Mouse (Mus musculus): ENCODE data around the gene Cisd2. TPM values are rescaled to one million over a fixed set of nuclear protein-coding genes. Genes with fewer than 3 reads are reported as not detected.

The Cisd2 gene
- polyA plus RNA-seq, 1 experiment from 2014 or later = 68.8 TPM

- H3K9me3 ChIP-seq (replicated peaks) = no peaks in the 10 kb centered on the region
- no peaks in the 10 kb centered on the region for H3K4me1 ChIP-seq
- H3K9ac ChIP-seq = no peak overlapping the region
- whole genome bisulfite sequencing = 79% methylated on average over 9 of the region's 9 CpGs
- no peak overlapping the region for H3K27ac ChIP-seq
- ATAC-seq (replicated peaks; ENCODE audit: low FRiP score) = no peak
- H3K4me3 ChIP-seq (replicated peaks) = no peak overlapping the region
- no peaks in the 10 kb centered on the region for H3K27me3 ChIP-seq
- peaks cover 44% of the 10 kb centered on the region for H3K36me3 ChIP-seq
- H3K4me2 ChIP-seq = no peak overlapping the region
Measured at GRCm38 (mm10) chr3:135407351-135407750, 16.4 kb downstream of the Cisd2 start.

- WGBS = 82% methylated on average over 4 of the region's 4 CpGs
- no peak overlapping the region for H3K27ac ChIP-seq
Measured at GRCm38 (mm10) chr3:135404599-135404998, 19.1 kb downstream of the Cisd2 start.

GRCm38 (mm10) chr3:135403856-135404255 lies 19.9 kb downstream of the Cisd2 start:
- H3K9me3 ChIP-seq (replicated peaks) = no peaks in the 10 kb centered on the region
- H3K4me3 ChIP-seq (replicated peaks) = no peak overlapping the region
- no peaks in the 10 kb centered on the region for H3K27me3 ChIP-seq
- H3K27ac ChIP-seq = no peak overlapping the region
- H3K36me3 ChIP-seq = peaks cover 28% of the 10 kb centered on the region
- H3K4me2 ChIP-seq = no peak overlapping the region
- no peaks in the 10 kb centered on the region for H3K4me1 ChIP-seq
- 74% methylated on average over 5 of the region's 5 CpGs for WGBS
- H3K9ac ChIP-seq = no peak overlapping the region
- no peak for ATAC-seq (replicated peaks; ENCODE audit: low FRiP score)

More at GRCm38 (mm10) chr3:135404599-135404998, 19.1 kb downstream of the Cisd2 start:
- Histone ChIP-seq H3K27me3 (no peaks in the 10 kb centered on the region), H3K4me2 (no peak overlapping the region), H3K36me3 (peaks cover 33% of the 10 kb centered on the region), H3K9ac (no peak overlapping the region), H3K4me1 (no peaks in the 10 kb centered on the region), H3K4me3 (replicated peaks) (no peak overlapping the region), H3K9me3 (replicated peaks) (no peaks in the 10 kb centered on the region)
- no peak for ATAC-seq (replicated peaks; ENCODE audit: low FRiP score)

GRCm38 (mm10) chr3:135403211-135403610 lies 20.5 kb downstream of the Cisd2 start:
- Histone ChIP-seq H3K4me2 (no peak overlapping the region), H3K9ac (no peak overlapping the region)
- 89% methylated on average over 9 of the region's 9 CpGs for WGBS

GRCm38 (mm10) chr3:135402201-135402658 lies 21.5 kb downstream of the Cisd2 start:
- no peaks in the 10 kb centered on the region for H3K4me1 ChIP-seq
- peaks cover 21% of the 10 kb centered on the region for H3K36me3 ChIP-seq
- no peaks in the 10 kb centered on the region for H3K27me3 ChIP-seq
- ATAC-seq (replicated peaks; ENCODE audit: low FRiP score) = peak; percentile 81
- H3K9ac ChIP-seq = no peak overlapping the region
- H3K4me3 ChIP-seq (replicated peaks) = no peak overlapping the region
- no peak overlapping the region for H3K27ac ChIP-seq
- H3K4me2 ChIP-seq = no peak overlapping the region
- no peaks in the 10 kb centered on the region for H3K9me3 ChIP-seq (replicated peaks)
- WGBS = 10% methylated on average over 10 of the region's 10 CpGs

More at GRCm38 (mm10) chr3:135403211-135403610, 20.5 kb downstream of the Cisd2 start:
- Histone ChIP-seq H3K36me3 (peaks cover 24% of the 10 kb centered on the region), H3K27ac (no peak overlapping the region), H3K4me1 (no peaks in the 10 kb centered on the region), H3K27me3 (no peaks in the 10 kb centered on the region), H3K4me3 (replicated peaks) (no peak overlapping the region), H3K9me3 (replicated peaks) (no peaks in the 10 kb centered on the region)
- ATAC-seq (replicated peaks; ENCODE audit: low FRiP score) = no peak

GRCm38 (mm10) chr3:135397112-135397511 lies 26.6 kb downstream of the Cisd2 start:
- Histone ChIP-seq H3K9me3 (replicated peaks) (no peaks in the 10 kb centered on the region), H3K4me3 (replicated peaks) (no peak overlapping the region), H3K27ac (no peak overlapping the region), H3K36me3 (no peaks in the 10 kb centered on the region), H3K27me3 (no peaks in the 10 kb centered on the region), H3K9ac (no peak overlapping the region), H3K4me2 (no peak overlapping the region), H3K4me1 (peaks cover 9% of the 10 kb centered on the region; the same call in 1 of the 2 replicates)
- no peak for ATAC-seq (replicated peaks; ENCODE audit: low FRiP score)

GRCm38 (mm10) chr3:135396081-135396480 lies 27.6 kb downstream of the Cisd2 start:
- Histone ChIP-seq H3K27ac (no peak overlapping the region), H3K9me3 (replicated peaks) (no peaks in the 10 kb centered on the region), H3K9ac (no peak overlapping the region), H3K4me2 (no peak overlapping the region), H3K4me3 (replicated peaks) (no peak overlapping the region), H3K4me1 (peaks cover 9% of the 10 kb centered on the region; the same call in 1 of the 2 replicates), H3K27me3 (no peaks in the 10 kb centered on the region), H3K36me3 (no peaks in the 10 kb centered on the region)
- peak; percentile 64; the same call in 1 of the 2 replicates for ATAC-seq (replicated peaks; ENCODE audit: low FRiP score)
- 19% methylated on average over 6 of the region's 6 CpGs for WGBS

GRCm38 (mm10) chr3:135395085-135395484 lies 28.6 kb downstream of the Cisd2 start:
- WGBS = 72% methylated on average over 5 of the region's 5 CpGs
- no peak overlapping the region for H3K4me3 ChIP-seq (replicated peaks)

GRCm38 (mm10) chr3:135393186-135393585 lies 30.5 kb downstream of the Cisd2 start:
- Histone ChIP-seq H3K9me3 (replicated peaks) (no peaks in the 10 kb centered on the region), H3K4me3 (replicated peaks) (no peak overlapping the region), H3K4me2 (no peak overlapping the region), H3K27me3 (no peaks in the 10 kb centered on the region), H3K4me1 (peaks cover 9% of the 10 kb centered on the region; the same call in 1 of the 2 replicates), H3K27ac (no peak overlapping the region), H3K36me3 (no peaks in the 10 kb centered on the region), H3K9ac (no peak overlapping the region)
- 73% methylated on average over 6 of the region's 6 CpGs for WGBS
- ATAC-seq (replicated peaks; ENCODE audit: low FRiP score) = no peak

More at GRCm38 (mm10) chr3:135395085-135395484, 28.6 kb downstream of the Cisd2 start:
- H3K9ac ChIP-seq = no peak overlapping the region
- no peaks in the 10 kb centered on the region for H3K27me3 ChIP-seq
- no peak overlapping the region for H3K4me2 ChIP-seq
- ATAC-seq (replicated peaks; ENCODE audit: low FRiP score) = no peak
- H3K9me3 ChIP-seq (replicated peaks) = no peaks in the 10 kb centered on the region
- H3K36me3 ChIP-seq = no peaks in the 10 kb centered on the region
- H3K27ac ChIP-seq = no peak overlapping the region
- H3K4me1 ChIP-seq = peaks cover 9% of the 10 kb centered on the region; the same call in 1 of the 2 replicates

- Histone ChIP-seq H3K9ac (no peak overlapping the region), H3K9me3 (replicated peaks) (no peaks in the 10 kb centered on the region), H3K4me3 (replicated peaks) (no peak overlapping the region), H3K36me3 (no peaks in the 10 kb centered on the region), H3K4me2 (no peak overlapping the region), H3K27ac (no peak overlapping the region), H3K4me1 (no peaks in the 10 kb centered on the region), H3K27me3 (no peaks in the 10 kb centered on the region)
- WGBS = 91% methylated on average over 4 of the region's 4 CpGs
- no peak for ATAC-seq (replicated peaks; ENCODE audit: low FRiP score)
Measured at GRCm38 (mm10) chr3:135379868-135380267, 43.9 kb downstream of the Cisd2 start.

- 66% methylated on average over 10 of the region's 10 CpGs for WGBS
- H3K27ac ChIP-seq = no peak overlapping the region
- no peaks in the 10 kb centered on the region for H3K27me3 ChIP-seq
- no peak overlapping the region for H3K9ac ChIP-seq
- no peak overlapping the region for H3K4me3 ChIP-seq (replicated peaks)
- no peaks in the 10 kb centered on the region for H3K36me3 ChIP-seq
- no peaks in the 10 kb centered on the region for H3K9me3 ChIP-seq (replicated peaks)
- no peaks in the 10 kb centered on the region for H3K4me1 ChIP-seq
- ATAC-seq (replicated peaks; ENCODE audit: low FRiP score) = no peak
- no peak overlapping the region for H3K4me2 ChIP-seq
Measured at GRCm38 (mm10) chr3:135377445-135377844, 46.3 kb downstream of the Cisd2 start.

GRCm38 (mm10) chr3:135375836-135376235 lies 47.9 kb downstream of the Cisd2 start:
- no peaks in the 10 kb centered on the region for H3K9me3 ChIP-seq (replicated peaks)
- H3K4me3 ChIP-seq (replicated peaks) = no peak overlapping the region
- no peaks in the 10 kb centered on the region for H3K4me1 ChIP-seq
- H3K27ac ChIP-seq = no peak overlapping the region
- H3K27me3 ChIP-seq = no peaks in the 10 kb centered on the region
- H3K9ac ChIP-seq = no peak overlapping the region
- no peak overlapping the region for H3K4me2 ChIP-seq
- 77% methylated on average over 3 of the region's 3 CpGs for WGBS
- no peaks in the 10 kb centered on the region for H3K36me3 ChIP-seq
- no peak for ATAC-seq (replicated peaks; ENCODE audit: low FRiP score)

- H3K27me3 ChIP-seq = no peaks in the 10 kb centered on the region
- no peaks in the 10 kb centered on the region for H3K9me3 ChIP-seq (replicated peaks)
- 80% methylated on average over 4 of the region's 4 CpGs for WGBS
- no peaks in the 10 kb centered on the region for H3K36me3 ChIP-seq
- H3K4me1 ChIP-seq = no peaks in the 10 kb centered on the region
- no peak overlapping the region for H3K9ac ChIP-seq
- no peak overlapping the region for H3K4me2 ChIP-seq
- H3K27ac ChIP-seq = no peak overlapping the region
- no peak overlapping the region for H3K4me3 ChIP-seq (replicated peaks)
- ATAC-seq (replicated peaks; ENCODE audit: low FRiP score) = no peak
Measured at GRCm38 (mm10) chr3:135357394-135357793, 66.3 kb downstream of the Cisd2 start.

Measured in kidney, embryonic 15.5 days (tissue).